Mouse (Mus musculus) retina, adult 2 months (tissue): ENCODE data around the gene Wrap73.

Source experiments
- DNase-seq: peaks from one replicate; pipeline ENCODE4 v3.0.0-alpha.2; 2012; ENCODE audit warnings: low read depth, low spot score

Gene Wrap73

DNA sequence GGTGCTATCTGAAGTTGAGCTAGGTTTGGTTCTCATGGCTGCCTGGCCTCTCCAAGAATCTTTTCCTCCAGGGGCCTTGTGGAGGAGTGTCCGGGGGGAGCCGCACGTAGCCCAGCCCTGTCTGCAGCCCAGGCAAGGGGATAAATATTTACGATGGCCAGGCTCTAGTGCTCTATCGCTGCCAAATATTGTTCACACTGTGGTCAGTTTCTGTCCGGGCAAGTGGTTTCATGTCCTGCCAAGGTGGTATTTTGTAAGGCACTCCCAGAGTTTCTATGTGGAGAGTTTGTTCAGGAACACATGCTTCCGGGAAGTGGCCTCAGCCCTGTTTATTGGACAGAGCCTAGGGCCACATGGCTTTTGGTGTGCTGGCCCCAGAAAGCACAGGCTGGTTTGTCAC, 38.8 kb downstream of the Wrap73 start:
- no peak for DNase-seq

DNA sequence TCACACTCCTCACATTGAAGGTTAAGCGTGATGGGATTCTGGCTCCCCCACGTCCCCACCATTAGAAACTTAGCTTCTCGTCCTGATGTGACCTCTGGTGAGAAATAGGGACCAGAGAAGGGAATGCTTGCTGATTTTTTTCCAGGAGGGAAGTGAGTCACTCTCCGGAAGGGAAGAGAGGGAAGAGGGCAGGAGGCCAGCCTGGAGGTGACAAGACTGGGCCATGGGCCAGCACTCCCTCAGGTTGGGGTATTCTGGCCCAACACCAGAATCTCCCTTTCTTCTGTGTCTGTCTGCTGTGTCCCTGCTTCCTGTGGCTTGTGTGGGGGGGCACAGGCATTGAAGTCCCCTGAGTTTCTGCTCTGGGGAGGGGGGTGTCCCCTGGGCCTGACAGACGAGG, 41.4 kb downstream of the Wrap73 start:
- DNase-seq, result no peak

DNA sequence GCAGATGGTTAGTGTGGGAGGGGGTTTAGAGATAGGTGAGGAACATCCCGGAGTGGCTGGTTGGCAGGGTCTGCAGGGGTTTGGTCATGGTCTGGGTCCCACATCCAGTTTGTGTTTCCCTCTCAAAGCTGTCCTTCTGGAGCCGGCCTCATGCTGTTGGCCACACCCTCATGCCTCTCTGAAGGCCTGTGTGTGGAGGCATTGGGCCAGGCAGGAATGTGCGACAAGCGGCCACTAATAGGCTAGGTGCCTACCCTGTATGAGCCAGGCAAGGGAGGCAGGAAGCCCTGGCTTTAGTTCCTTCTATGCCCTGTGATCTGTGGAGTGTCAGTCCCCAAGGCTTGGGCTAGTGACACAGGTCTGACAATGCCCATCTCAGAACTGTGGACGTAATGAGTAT, 42.8 kb downstream of the Wrap73 start:
- no peak for DNase-seq

DNA sequence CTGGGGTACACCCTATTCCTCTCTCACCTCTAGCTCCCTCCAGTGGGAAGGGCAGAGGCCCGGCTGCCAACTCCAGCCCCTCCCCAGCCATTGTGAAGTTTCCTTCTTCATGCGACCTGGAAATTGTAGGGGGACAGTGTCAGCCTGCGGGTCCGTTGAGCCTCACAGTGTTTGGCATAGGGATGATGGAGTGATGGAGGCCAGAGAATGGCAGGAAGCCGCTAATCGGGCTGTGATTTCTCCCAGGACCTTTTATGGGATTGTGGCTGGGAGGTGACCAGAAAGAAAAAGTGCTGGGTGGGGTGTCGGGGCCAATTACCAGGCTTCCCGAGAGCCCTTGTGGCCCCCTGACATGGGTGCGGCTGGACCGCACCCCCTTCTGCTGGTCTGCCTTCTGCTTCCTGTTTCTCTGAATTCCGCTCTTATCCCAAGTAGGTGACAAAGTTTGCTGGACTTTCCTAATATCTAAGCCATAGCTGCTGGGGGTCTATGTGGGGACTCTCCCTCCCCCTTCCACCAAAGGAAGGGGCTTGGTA, 43.9 kb downstream of the Wrap73 start:
- no peak for DNase-seq

DNA sequence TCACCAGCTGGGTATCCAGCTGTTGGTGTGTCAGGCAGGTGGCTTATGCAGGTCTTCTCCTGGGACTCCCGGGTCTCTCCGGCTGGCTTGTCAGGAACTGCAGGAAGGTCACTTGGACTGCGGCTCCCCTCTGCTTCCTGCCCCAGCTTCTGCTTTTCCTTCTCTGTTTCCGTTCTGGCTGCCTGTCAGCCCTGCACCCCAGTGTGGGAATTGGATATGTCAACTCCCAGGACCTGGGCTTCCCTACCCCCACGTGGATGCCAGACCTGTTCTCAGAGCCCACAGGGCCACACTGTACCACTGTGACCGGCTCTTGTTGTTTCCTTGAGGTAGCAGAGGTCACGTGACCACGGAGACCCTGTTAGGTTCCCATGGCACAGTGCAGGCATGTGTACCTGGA, 46.8 kb downstream of the Wrap73 start:
- no peak for DNase-seq

DNA sequence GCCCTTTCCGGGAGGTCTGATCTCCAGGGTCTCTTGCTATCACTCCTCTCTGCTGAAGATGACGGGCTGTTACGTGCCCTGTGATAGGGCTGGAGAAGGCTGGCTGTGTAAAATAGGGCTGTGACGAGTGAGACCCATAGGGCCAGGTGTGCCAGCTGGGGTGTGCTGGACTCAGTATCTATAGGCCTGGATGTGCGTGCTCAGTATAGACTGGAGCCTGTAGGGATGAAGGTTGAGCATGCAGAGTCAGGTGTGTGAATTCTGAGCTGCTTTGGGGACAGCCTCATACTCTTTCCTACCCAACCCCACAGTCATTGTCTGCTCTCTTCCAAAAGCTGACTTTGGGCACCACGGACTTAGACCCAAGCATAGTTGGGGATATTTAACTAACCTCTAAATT, 55.8 kb downstream of the Wrap73 start:
- no peak for DNase-seq

DNA sequence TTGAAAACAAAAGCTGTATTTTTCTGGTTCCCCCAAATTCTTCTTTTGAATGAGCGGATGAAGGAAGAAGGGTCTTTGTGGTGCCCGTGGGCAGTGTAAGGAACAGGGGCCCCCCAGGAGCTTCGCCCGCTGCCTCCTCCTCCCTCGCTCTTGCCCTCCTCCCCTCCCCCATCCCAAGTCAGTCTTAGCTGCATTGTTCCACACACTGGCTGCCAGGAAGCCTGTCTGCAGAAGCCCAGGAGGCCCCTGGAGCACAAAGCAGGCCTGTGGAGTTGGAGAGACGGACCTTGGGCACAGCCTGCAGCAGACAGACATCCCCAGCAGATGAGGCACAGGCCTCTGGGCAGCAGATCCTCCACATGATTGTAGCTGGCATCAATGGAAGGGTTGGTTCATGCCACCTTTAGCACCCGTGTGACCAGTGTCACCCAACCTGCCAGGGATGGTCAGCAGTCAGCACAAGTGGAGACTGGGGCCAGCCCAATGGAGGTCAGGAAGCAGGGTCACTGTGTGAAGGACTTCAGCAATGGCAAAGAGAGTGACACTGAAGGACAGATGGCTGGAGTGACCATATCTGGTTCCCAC, 56.3 kb downstream of the Wrap73 start:
- DNase-seq, result no peak

DNA sequence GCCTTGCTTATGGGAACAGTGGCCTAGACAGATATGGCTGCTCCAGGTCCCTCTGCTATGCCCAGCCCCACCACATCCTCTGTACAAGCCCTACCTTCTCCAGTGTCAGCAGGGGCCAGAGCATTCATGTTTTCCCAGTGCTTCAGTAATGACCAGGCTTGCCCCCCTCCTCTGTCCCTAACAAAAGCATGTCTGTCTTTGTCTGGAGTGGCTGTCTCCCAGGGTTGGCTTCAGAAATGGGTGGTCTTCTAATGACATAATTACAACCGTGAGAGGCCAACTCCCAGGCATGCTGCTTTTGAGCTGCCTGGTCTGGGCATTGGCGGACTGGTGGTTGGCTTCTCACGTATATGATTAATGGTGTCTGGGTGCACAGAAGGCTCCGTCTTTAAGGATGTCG, 59.3 kb downstream of the Wrap73 start:
- no peak for DNase-seq

DNA sequence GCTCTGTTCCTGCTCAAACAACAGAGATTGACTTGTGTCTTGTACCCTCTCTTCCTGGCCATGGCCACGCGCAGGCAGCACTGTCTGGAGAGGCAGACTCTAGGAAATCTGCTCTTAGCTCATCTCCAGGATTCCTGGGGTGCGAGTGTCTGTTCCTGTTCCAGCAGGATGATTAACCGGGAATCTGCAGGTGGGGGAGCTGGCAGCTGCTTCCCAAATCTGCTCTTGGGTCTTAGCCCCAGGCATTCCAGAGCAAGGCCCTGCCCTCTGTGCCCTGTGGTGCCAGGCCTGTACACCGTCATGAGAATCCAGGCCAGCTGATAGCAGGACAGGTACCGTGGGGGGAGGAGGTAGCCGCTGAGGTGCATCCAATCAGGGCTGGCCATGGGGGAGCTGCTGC, 62.4 kb downstream of the Wrap73 start:
- DNase-seq, result no peak

DNA sequence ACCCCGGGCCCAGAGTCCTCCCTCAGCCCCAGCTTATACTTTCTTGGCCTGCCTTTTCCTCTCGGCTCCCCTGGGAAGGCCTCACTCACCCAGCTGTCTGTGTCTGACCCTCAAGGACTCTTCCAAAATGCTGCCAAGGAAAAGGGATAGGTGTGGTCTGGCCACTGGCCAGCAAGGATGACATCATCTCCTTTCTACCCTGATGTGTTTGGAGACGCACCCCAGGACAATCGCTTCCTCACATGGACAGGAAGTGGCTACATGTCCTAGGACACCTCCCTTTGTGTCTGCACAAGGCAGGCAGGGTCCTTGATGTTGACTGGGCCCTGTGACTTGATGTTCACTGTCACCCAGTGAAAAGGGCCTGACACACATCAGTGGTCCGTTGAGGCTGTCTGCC, 63.2 kb downstream of the Wrap73 start:
- no peak for DNase-seq

DNA sequence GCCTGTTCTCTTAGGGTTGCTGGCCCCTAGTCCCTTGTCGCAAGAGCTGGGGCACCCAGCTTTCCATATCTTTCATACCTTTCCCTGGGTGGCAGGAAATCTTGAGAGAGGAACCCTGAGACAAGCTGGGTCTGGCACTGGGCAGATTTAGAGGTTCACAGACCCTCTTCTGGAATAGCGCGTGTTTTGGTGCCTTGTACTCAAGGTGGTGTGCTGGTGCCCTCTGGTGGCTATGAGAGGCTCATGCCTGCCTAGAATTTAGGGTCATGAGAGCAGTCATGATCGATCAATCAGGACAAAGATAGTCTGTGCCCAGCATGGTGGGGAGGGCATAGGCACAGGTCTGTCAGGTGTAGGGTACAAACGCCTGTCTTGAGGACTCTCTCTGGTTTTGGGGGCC, 65.1 kb downstream of the Wrap73 start:
- peak; percentile 26 for DNase-seq

DNA sequence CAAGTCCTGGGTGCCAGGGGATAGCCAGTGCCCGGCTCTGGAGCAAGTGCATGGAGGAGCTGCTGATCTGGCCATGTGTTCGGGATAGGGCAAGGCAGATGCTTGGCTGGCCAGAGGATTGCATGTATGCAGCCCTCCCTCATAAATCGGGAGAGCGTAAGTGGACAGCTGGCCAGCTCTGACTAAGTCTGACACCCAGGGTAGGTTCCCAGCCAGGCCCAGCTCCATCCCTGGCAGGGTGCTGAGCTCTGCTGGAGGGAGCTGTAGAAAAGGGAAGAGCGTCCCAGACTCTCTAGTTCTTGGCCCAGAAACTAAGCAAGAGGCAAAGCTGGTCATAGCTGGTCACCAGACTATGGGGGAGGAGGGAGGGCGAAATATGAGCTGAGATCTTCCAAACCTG, 66.9 kb downstream of the Wrap73 start:
- DNase-seq, result no peak

DNA sequence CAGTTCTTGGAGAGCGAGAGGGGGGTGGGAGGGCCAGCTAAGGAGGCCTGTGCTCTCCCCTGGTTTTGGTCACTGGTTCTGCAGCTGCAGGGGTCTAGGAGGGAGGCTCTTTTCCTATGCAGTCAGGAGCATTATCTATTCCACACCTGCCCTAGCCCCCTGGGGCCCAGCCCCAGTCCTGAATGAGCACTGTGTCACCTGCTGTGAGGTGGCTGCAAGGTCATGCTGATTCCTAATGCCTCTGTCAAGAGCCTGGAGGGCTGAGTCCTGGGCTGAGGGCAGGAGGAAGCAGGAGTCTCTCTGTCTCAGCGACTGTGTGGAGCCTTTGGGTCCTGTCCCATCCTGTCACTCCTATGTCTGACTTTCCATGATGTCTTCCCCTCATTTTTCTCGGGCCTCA, 67.7 kb downstream of the Wrap73 start:
- no peak for DNase-seq

DNA sequence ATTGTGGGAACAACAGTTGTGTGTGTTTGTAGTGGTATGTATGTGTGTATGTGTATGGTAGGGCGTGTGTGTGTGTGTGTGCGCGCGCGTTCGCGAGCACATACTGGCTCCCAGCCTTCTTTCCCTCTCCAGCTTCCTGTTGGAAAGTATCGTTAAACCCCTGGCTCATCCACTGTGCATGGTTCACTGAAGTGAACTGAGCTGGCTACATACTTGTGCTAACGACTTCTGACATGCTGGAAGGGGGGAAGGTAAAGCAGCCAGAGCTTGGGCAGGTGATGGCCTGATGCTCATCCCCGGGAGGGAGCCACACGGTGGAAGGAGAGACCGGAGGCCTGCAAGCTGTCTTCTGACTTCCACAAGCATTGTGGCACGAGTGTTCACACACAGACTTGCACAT, 69.3 kb downstream of the Wrap73 start:
- no peak for DNase-seq

DNA sequence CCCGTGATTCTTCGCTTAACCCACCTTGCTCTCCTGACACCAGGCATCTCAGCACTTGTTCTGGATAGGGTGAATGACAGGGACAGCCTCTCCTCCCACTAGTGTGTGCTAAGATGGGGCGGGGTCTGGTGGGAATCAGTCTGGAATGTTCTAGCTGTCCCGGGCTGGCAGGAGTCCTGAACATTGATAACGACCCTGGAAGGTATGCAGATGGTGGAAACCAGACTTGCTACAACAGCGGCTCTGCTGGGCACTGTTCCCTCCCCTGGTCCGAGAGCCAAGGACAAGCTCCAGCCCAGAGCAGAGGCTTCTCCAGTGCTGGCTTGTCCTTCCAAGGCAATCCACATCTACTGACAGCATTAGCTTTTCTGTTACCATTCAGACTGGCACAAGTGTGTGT, 71.4 kb downstream of the Wrap73 start:
- DNase-seq, result no peak

DNA sequence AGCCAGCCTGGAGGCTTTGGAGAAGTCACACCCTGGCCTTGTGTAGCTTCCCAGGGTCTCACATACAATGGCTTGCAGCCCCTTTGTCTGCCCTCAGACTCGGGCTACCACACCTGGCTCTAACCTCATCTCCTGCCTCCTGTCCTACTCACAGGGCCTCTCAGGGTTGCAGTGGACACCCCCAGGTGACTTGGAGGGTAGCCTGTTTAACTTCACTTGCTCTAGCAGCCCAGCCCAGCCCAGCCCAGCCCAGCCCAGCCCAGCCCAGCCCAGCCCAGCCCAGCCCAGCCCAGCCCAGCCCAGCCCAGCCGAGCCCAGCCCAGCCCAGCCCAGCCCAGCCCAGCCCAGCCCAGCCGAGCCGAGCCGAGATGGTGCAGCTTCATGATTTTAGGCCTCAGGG, 71.9 kb downstream of the Wrap73 start:
- DNase-seq, result no peak
